10 mouse cellular contexts compared by ENCODE assay signal in genomic region chr10:80086847-80087246, GRCm38 (mm10). TPM values are rescaled to one million over a fixed set of nuclear protein-coding genes. Genes with fewer than 3 reads are reported as not detected.
DNase-seq lines count a peak whose midpoint lies in the region; ATAC-seq and TF ChIP-seq lines count a peak whose summit lies in the region.
"Had no signal": no experiment of that assay in that cellular context is flagged by ENCODE, and none has a peak within 500 bp of the region (broad histone marks: within the 10 kb centered on the region; RNA-seq: fewer than 3 reads in every experiment).

No protein-coding gene starts in this region.

- no peak for TF ChIP-seq POLR2A in liver, adult 2 months (IDR thresholded peaks at IDR 0.05; ENCODE audit: extremely low read depth, insufficient read depth, low read length)
- no peak for TF ChIP-seq POLR2A in limb, embryonic 14.5 days (IDR thresholded peaks at IDR 0.05; ENCODE audit: borderline replicate concordance, extremely low read depth, insufficient read depth, insufficient read length)
- no peak for TF ChIP-seq POLR2A in thymus, adult 2 months (IDR thresholded peaks at IDR 0.05; ENCODE audit: control insufficient read depth, extremely low read depth, insufficient read depth, low read length, poor library complexity)

- DNase-seq in adrenal gland, adult 8-10 months, result peak; percentile 64
- DNase-seq in adrenal gland, postnatal 4 days (ENCODE audit: low spot score in 2 of 2), result no peak
- DNase-seq in liver, adult 2 months (ENCODE audit: extremely low read depth, low read depth, low spot score), result peak; percentile 70
- DNase-seq in liver, result no peak
- no peak for DNase-seq in limb, embryonic 14.5 days (ENCODE audit: low spot score)
- peak; percentile 66 for DNase-seq in skeletal muscle tissue, adult 2 months (ENCODE audit: low read depth, low spot score)
- DNase-seq in thymus, adult 2 months, result no peak

- peaks cover 12% of the 10 kb centered on the region; the same call in 1 of the 2 replicates for H3K36me3 ChIP-seq in liver, adult 2 months (ENCODE audit: control insufficient read depth, insufficient read depth, low read length)
- H3K36me3 ChIP-seq in limb, embryonic 14.5 days (ENCODE audit: control insufficient read depth, insufficient read depth, low read length), result peaks cover 27% of the 10 kb centered on the region
- H3K36me3 ChIP-seq in forebrain, embryonic 12.5 days (replicated peaks), result peaks cover 36% of the 10 kb centered on the region
- H3K36me3 ChIP-seq in thymus, adult 2 months (ENCODE audit: control insufficient read depth, insufficient read depth, low read length), result peaks cover 27% of the 10 kb centered on the region

- H3K79me2 ChIP-seq in liver, adult 2 months (ENCODE audit: control insufficient read depth, insufficient read depth, low read length), result peaks cover 58% of the 10 kb centered on the region

- H3K4me1 ChIP-seq in liver, adult 2 months (ENCODE audit: control insufficient read depth, insufficient read depth, low read length), result peaks cover 27% of the 10 kb centered on the region
- no peaks in the 10 kb centered on the region for H3K4me1 ChIP-seq in limb, embryonic 14.5 days (ENCODE audit: control insufficient read depth, insufficient read depth, low read length)
- no peaks in the 10 kb centered on the region for H3K4me1 ChIP-seq in forebrain, embryonic 12.5 days
- H3K4me1 ChIP-seq in thymus, adult 2 months (replicated peaks; ENCODE audit: control insufficient read depth, insufficient read depth, low read length), result peaks cover 8% of the 10 kb centered on the region
- H3K4me1 ChIP-seq: embryonic facial prominence, embryonic 12.5 days had no signal

- H3K27me3 ChIP-seq in liver, adult 2 months (ENCODE audit: control insufficient read depth, insufficient read depth, low read length), result no peaks in the 10 kb centered on the region
- H3K27me3 ChIP-seq in limb, embryonic 14.5 days (ENCODE audit: control insufficient read depth, insufficient read depth, low read length), result no peaks in the 10 kb centered on the region
- H3K27me3 ChIP-seq in forebrain, embryonic 12.5 days, result no peaks in the 10 kb centered on the region
- no peaks in the 10 kb centered on the region for H3K27me3 ChIP-seq in thymus, adult 2 months (ENCODE audit: control insufficient read depth, insufficient read depth, low read length)
- H3K27me3 ChIP-seq: embryonic facial prominence, embryonic 12.5 days had no signal

- no peak for ATAC-seq in limb, embryonic 14.5 days (ENCODE audit: low FRiP score, low read depth)
- no peak for ATAC-seq in forebrain, embryonic 12.5 days (ENCODE audit: low FRiP score)

- no peak overlapping the region for H3K4me2 ChIP-seq in limb, embryonic 14.5 days (replicated peaks; ENCODE audit: low read depth, low read length, severe bottlenecking)
- no peak overlapping the region for H3K4me2 ChIP-seq in forebrain, embryonic 12.5 days
- H3K4me2 ChIP-seq: embryonic facial prominence, embryonic 12.5 days had no signal

- WGBS in liver, adult 2 months, result 77% methylated on average over 3 of the region's 3 CpGs
- 74% methylated on average over 3 of the region's 3 CpGs for WGBS in limb, embryonic 14.5 days
- 92% methylated on average over 3 of the region's 3 CpGs for WGBS in forebrain, embryonic 12.5 days
- 50% methylated on average over 3 of the region's 3 CpGs for WGBS in thymus, adult 2 months

- H3K27ac ChIP-seq in liver, adult 2 months (replicated peaks; ENCODE audit: insufficient read depth, low read depth, low read length), result peak overlapping the region; percentile 14; the same call in 1 of the 2 replicates
- H3K27ac ChIP-seq in limb, embryonic 14.5 days (replicated peaks; ENCODE audit: low read depth, low read length), result no peak overlapping the region
- H3K27ac ChIP-seq in forebrain, embryonic 12.5 days, result no peak overlapping the region
- H3K27ac ChIP-seq in thymus, adult 2 months (ENCODE audit: control insufficient read depth, insufficient read depth, low read length), result no peak overlapping the region
- H3K27ac ChIP-seq: embryonic facial prominence, embryonic 12.5 days; hindbrain, embryonic 10.5 days had no signal

- peak overlapping the region; percentile 18; the same call in 1 of the 2 replicates for H3K9ac ChIP-seq in liver, adult 2 months (ENCODE audit: low read depth, low read length)
- peak overlapping the region; percentile 16; the same call in 1 of the 2 replicates for H3K9ac ChIP-seq in limb, embryonic 14.5 days (ENCODE audit: low read depth, low read length, severe bottlenecking)
- no peak overlapping the region for H3K9ac ChIP-seq in forebrain, embryonic 12.5 days
- H3K9ac ChIP-seq: embryonic facial prominence, embryonic 12.5 days had no signal

- H3K9me3 ChIP-seq in limb, embryonic 14.5 days (ENCODE audit: control insufficient read depth, low read length), result no peaks in the 10 kb centered on the region
- H3K9me3 ChIP-seq in forebrain, embryonic 12.5 days, result no peaks in the 10 kb centered on the region
- H3K9me3 ChIP-seq: embryonic facial prominence, embryonic 12.5 days; hindbrain, embryonic 10.5 days had no signal

- no peak overlapping the region for H3K4me3 ChIP-seq in liver, adult 2 months (ENCODE audit: insufficient read depth, low read depth, low read length)
- no peak overlapping the region for H3K4me3 ChIP-seq in limb, embryonic 14.5 days (replicated peaks; ENCODE audit: low read length)
- H3K4me3 ChIP-seq in forebrain, embryonic 12.5 days (replicated peaks), result no peak overlapping the region
- H3K4me3 ChIP-seq in thymus, adult 2 months (ENCODE audit: control insufficient read depth, insufficient read depth, low read length), result no peak overlapping the region
- H3K4me3 ChIP-seq: embryonic facial prominence, embryonic 12.5 days; hindbrain, embryonic 10.5 days had no signal

- no peak for TF ChIP-seq CTCF in liver, adult 2 months (IDR thresholded peaks at IDR 0.05; ENCODE audit: low read depth, low read length)
- no peak for TF ChIP-seq CTCF in thymus, adult 2 months (IDR thresholded peaks at IDR 0.05; ENCODE audit: borderline replicate concordance, control insufficient read depth, extremely low read depth, insufficient read depth, low read length, poor library complexity)

RNA-seq across cellular contexts. Expression of gene Sbno2, which starts 18.5 kb away (rescaled TPM):
- 10 to 100 TPM; 27.4 to 54.8 (median 45.1) TPM for total RNA-seq in adrenal gland, adult 8-10 months (2022)
- 10 to 100 TPM; 51.7 to 53.2 TPM for total RNA-seq in adrenal gland, postnatal 4 days (2021)
- 8.9 and 11.8 TPM in 2 replicates for total RNA-seq in liver, adult 2 months (2014; rRNA removed)
- polyA plus RNA-seq in liver, adult 2 months (2012; rRNA removed), result 19.2 and 25.9 TPM in 2 replicates
- 24.9 and 29.5 TPM in 2 replicates for polyA plus RNA-seq in limb, embryonic 14.5 days (2012; rRNA removed)
- 15.3 and 16.8 TPM in 2 replicates for polyA plus RNA-seq in limb, embryonic 14.5 days (2014; fragmentation: Nextera tagmentation; extraction: Ambion mirVana)
- 14.8 and 16.4 TPM in 2 replicates for polyA plus RNA-seq in forebrain, embryonic 12.5 days (2016; fragmentation: Nextera tagmentation; extraction: Ambion mirVana)
- polyA plus RNA-seq in thymus, adult 2 months (2012; rRNA removed), result 127 and 138 TPM in 2 replicates

RNA-seq across cellular contexts. Expression of gene Stk11, which starts 28.8 kb away (rescaled TPM):
- total RNA-seq in adrenal gland, adult 8-10 months (2022), result 100 to 1,000 TPM; 127 to 146 (median 143) TPM
- 100 to 1,000 TPM; 130 to 139 TPM for total RNA-seq in adrenal gland, postnatal 4 days (2021)
- 71.5 and 75.0 TPM in 2 replicates for total RNA-seq in liver, adult 2 months (2014; rRNA removed)
- polyA plus RNA-seq in liver, adult 2 months (2012; rRNA removed), result 96.8 and 110 TPM in 2 replicates
- 133 and 147 TPM in 2 replicates for polyA plus RNA-seq in limb, embryonic 14.5 days (2012; rRNA removed)
- 30.1 and 32.4 TPM in 2 replicates for polyA plus RNA-seq in limb, embryonic 14.5 days (2014; fragmentation: Nextera tagmentation; extraction: Ambion mirVana)
- polyA plus RNA-seq in forebrain, embryonic 12.5 days (2016; fragmentation: Nextera tagmentation; extraction: Ambion mirVana), result 20.8 and 23.2 TPM in 2 replicates
- polyA plus RNA-seq in thymus, adult 2 months (2012; rRNA removed), result 265 and 270 TPM in 2 replicates

RNA-seq across cellular contexts. Expression of gene Gpx4, which starts 39.9 kb away (rescaled TPM):
- 100 to 1,000 TPM; 697 to 776 (median 769) TPM for total RNA-seq in adrenal gland, adult 8-10 months (2022)
- 100 to 1,000 TPM; 576 to 622 TPM for total RNA-seq in adrenal gland, postnatal 4 days (2021)
- total RNA-seq in liver, adult 2 months (2014; rRNA removed), result 712 and 752 TPM in 2 replicates
- 535 and 559 TPM in 2 replicates for polyA plus RNA-seq in liver, adult 2 months (2012; rRNA removed)
- 372 and 379 TPM in 2 replicates for polyA plus RNA-seq in limb, embryonic 14.5 days (2012; rRNA removed)
- 466 and 493 TPM in 2 replicates for polyA plus RNA-seq in limb, embryonic 14.5 days (2014; fragmentation: Nextera tagmentation; extraction: Ambion mirVana)
- polyA plus RNA-seq in forebrain, embryonic 12.5 days (2016; fragmentation: Nextera tagmentation; extraction: Ambion mirVana), result 434 and 458 TPM in 2 replicates
- polyA plus RNA-seq in thymus, adult 2 months (2012; rRNA removed), result 517 and 598 TPM in 2 replicates

RNA-seq across cellular contexts. Expression of gene Polr2e, which starts 47.3 kb away (rescaled TPM):
- 100 to 1,000 TPM in 1 of 4 experiments, 10 to 100 TPM in 3; 79.1 to 104 (median 94.4) TPM for total RNA-seq in adrenal gland, adult 8-10 months (2022)
- total RNA-seq in adrenal gland, postnatal 4 days (2021), result 100 to 1,000 TPM; 103 to 112 TPM
- 26.4 and 39.1 TPM in 2 replicates for total RNA-seq in liver, adult 2 months (2014; rRNA removed)
- 71.1 and 74.6 TPM in 2 replicates for polyA plus RNA-seq in liver, adult 2 months (2012; rRNA removed)
- polyA plus RNA-seq in limb, embryonic 14.5 days (2012; rRNA removed), result 287 and 350 TPM in 2 replicates
- polyA plus RNA-seq in limb, embryonic 14.5 days (2014; fragmentation: Nextera tagmentation; extraction: Ambion mirVana), result 247 and 248 TPM in 2 replicates
- polyA plus RNA-seq in forebrain, embryonic 12.5 days (2016; fragmentation: Nextera tagmentation; extraction: Ambion mirVana), result 183 and 184 TPM in 2 replicates
- 211 and 226 TPM in 2 replicates for polyA plus RNA-seq in thymus, adult 2 months (2012; rRNA removed)

RNA-seq across cellular contexts. Expression of gene Atp5d, which starts 51.6 kb away (rescaled TPM):
- total RNA-seq in adrenal gland, adult 8-10 months (2022), result 100 to 1,000 TPM; 380 to 452 (median 425) TPM
- total RNA-seq in adrenal gland, postnatal 4 days (2021), result 100 to 1,000 TPM; 401 to 425 TPM
- 144 and 218 TPM in 2 replicates for total RNA-seq in liver, adult 2 months (2014; rRNA removed)
- 1,387 and 1,558 TPM in 2 replicates for polyA plus RNA-seq in liver, adult 2 months (2012; rRNA removed)
- polyA plus RNA-seq in limb, embryonic 14.5 days (2012; rRNA removed), result 449 and 577 TPM in 2 replicates
- polyA plus RNA-seq in limb, embryonic 14.5 days (2014; fragmentation: Nextera tagmentation; extraction: Ambion mirVana), result 477 TPM in 2 replicates
- polyA plus RNA-seq in forebrain, embryonic 12.5 days (2016; fragmentation: Nextera tagmentation; extraction: Ambion mirVana), result 405 and 428 TPM in 2 replicates
- polyA plus RNA-seq in thymus, adult 2 months (2012; rRNA removed), result 1,163 and 1,361 TPM in 2 replicates

Comparison
In these comparisons a context has a peak if more than half of its experiments do, and no peak if none do; other contexts are left out.
1. DNase-seq: peak in adrenal gland, adult 8-10 months (single experiment), liver, adult 2 months (single experiment) and skeletal muscle tissue, adult 2 months (single experiment); none in adrenal gland, postnatal 4 days (0 of 2), liver (single experiment), limb, embryonic 14.5 days (single experiment) and thymus, adult 2 months (single experiment).